Mouse (Mus musculus): Measurements from ENCODE around the gene 2510039O18Rik. TPM values are rescaled to one million over a fixed set of nuclear protein-coding genes. Genes with fewer than 3 reads are reported as not detected.

The 2510039O18Rik gene
- total RNA-seq, 2 experiments from 2014 or later = 28.6 to 45.4 TPM

- no peak for ATAC-seq (replicated peaks; ENCODE audit: poor library complexity, severe bottlenecking)
Measured at GRCm38 (mm10) chr4:147935904-147936303, 4.8 kb upstream of the 2510039O18Rik start.

- ATAC-seq (replicated peaks; ENCODE audit: poor library complexity, severe bottlenecking) = peak; percentile 57
Measured at GRCm38 (mm10) chr4:147936331-147936954, 4.3 kb upstream of the 2510039O18Rik start, which contains the start of gene Plod1. Gene Plod1, minus strand, starts transcription at chr4:147936767.

- ATAC-seq (replicated peaks; ENCODE audit: poor library complexity, severe bottlenecking) = no peak
Measured at GRCm38 (mm10) chr4:147937021-147937420, 3.7 kb upstream of the 2510039O18Rik start.

DNA sequence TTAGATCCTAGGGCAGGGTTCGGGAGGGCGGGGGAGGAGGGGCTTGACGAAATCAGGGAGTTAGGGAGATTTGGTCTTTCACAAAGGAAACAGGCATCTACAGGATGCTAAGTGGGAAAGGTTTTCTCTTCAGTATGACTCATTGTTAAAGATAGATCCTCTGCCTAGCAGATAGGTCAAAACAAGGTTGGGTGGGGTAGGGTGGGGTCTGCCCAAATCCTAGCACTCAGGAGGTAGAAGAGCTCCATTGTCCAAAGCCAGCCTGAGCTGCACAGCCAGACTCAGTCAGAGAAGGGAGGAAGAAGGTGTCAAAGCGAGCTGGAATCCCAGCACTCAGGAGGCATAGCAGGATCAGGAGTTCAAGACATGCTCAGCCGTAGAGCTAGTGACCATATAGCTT is 3.2 kb upstream of the 2510039O18Rik start:
- ATAC-seq (replicated peaks; ENCODE audit: poor library complexity, severe bottlenecking) = no peak

- ATAC-seq (replicated peaks; ENCODE audit: poor library complexity, severe bottlenecking) = 0 out of 2 replicates have a peak, but pooled peaks have one; percentile 3
Measured at GRCm38 (mm10) chr4:147938148-147939096, 2.3 kb upstream of the 2510039O18Rik start.

GRCm38 (mm10) chr4:147940111-147940510 is 584 bp upstream of the 2510039O18Rik start:
- ATAC-seq (replicated peaks; ENCODE audit: poor library complexity, severe bottlenecking) = no peak

- peak; percentile 10 for ATAC-seq (replicated peaks; ENCODE audit: poor library complexity, severe bottlenecking)
Measured at GRCm38 (mm10) chr4:147941045-147942020, 638 bp downstream of the 2510039O18Rik start.

DNA sequence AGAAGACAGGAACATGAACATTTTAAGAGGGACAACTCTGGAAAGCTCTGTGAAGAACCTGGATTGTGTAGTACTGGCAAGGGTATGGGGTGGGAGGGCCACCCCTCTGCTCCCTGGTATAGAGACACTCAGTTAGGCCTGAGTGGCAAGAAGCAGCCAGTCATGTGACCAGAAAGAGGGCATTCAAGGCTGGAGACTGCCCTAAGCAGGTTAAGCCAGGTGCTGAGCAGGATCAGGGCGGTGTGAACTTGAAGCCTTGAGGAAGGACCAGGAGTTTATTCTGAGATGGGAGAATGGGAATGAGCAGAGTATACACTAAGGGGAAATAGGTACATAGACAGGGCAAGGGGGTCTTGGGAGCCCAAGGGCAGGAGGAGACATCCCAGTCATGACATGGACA is 2.3 kb downstream of the 2510039O18Rik start:
- ATAC-seq (replicated peaks; ENCODE audit: poor library complexity, severe bottlenecking) = no peak

DNA sequence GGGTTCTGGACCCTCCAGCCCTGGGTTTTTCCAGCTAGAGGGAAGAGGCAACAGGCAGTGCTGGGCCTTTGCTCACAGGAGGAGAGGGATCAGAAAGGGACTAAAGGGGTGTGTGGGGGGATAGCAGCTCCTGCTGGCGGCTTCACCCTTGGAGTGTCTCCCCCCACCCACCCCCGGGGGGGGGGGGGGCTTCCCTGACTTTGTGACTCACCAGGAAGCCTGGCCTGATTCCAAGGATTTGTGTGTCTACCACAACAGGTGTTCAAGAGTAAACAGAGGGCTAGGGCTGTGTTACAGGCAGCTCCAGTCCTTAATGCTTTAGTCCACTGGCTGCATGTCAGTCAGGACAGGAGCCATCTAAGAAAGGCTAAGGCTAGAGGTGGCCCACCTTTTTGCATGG is 6.8 kb downstream of the 2510039O18Rik start:
- no peak for ATAC-seq (replicated peaks; ENCODE audit: poor library complexity, severe bottlenecking)

DNA sequence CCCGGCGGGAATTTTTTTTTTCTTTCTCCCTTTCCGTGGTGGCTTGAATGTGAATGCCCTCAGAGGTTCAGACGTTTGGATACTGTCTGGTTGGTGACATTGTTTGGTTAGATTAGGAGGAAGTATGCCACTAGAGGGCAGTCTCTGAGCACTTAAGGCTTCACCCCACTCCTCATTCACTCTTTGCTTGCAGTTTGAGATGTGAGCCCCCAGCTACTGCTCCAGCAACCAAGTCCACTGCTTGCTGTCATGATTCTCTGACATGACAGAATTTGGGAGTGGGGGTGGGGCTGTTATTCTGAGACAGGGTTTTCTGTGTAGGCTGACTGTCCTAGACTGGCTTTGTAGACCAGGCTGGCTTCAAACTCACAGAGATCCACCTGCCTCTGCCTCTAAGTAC is 12.9 kb downstream of the 2510039O18Rik start:
- ATAC-seq (replicated peaks; ENCODE audit: poor library complexity, severe bottlenecking) = peak; percentile 92

DNA sequence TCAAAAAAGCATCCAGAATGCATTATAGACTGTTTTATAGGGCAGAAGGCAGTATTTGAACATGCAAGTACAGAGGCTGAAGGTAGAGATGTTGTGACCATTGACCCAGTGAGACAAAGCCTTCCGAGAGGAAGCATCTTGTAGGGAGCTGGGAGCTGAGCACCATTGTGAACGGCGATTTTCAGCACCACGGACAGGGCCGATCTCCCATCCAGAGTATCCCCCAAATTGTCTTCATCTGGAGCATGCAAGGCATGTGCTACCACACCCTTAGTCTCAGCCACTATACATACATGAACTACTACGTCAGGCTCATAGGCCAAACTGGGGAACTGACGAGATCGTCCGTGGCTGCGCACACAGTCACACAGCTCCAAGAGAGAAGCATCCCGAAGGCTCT is 16.4 kb downstream of the 2510039O18Rik start:
- peak; percentile 58 for ATAC-seq (replicated peaks; ENCODE audit: poor library complexity, severe bottlenecking)

DNA sequence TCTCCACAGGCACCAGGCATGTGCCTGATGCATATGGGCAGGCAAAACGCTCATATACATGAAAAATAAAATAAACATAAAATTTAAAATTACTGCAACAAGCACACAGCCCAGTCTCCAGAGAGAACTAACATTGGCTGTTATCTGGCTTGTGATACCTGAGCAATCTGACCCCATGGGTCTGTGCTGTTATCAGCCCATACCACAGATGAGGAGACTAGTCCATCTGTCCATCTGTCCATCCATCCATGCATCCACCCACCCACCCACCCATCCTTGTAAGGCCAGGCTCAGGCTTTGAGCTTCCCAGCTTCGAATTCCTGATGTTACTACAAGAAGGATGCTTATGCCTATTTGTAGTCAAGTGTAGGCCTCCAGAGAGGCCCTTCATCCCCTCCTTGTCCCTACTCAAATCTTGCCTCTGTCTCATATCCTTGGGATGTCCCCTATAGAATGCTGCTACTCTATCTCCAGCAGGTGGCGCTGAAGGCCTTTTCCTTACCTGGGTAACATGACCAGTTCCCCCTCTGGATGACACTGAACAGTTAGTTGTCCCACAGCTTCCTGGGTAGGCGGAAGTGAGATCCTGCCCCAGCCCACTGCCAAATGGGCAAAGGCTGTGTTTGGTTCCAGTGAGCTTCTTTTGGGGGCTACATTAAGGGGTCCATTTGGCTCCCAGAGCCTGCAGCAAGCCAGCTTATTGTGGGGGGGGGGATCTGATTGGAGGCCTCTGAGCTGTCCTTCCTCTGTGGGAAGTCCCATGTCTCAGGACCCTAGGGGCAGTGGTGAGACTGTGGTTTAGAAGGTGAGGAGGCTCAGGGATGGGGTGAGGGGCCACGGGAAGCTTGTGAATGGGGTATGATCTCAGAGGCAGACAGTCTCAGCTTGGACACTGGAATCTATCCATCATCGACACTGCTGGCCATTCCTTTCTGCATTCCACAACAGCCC is 19.5 kb downstream of the 2510039O18Rik start:
- peak; percentile 96 for ATAC-seq (replicated peaks; ENCODE audit: poor library complexity, severe bottlenecking)

DNA sequence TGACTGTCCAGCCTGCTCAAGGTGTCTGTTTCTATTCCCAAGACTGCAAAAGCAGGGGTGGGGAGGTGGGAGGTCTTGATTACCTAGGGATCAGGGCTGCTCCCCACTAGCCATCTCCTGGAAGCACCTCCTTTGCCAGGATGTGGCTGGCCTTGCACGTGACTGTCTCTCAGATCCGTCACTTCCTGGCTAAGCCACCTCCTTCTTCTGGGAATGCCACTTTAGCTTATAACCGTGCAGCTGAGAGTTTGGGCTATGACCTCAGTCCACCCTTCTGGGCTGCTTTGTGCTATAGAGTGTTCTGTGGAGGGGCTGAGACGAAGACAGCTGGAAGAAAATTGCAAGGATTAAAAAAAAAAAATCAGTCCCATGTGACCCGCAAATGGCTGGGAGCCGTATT is 22.1 kb downstream of the 2510039O18Rik start:
- no peak for ATAC-seq (replicated peaks; ENCODE audit: poor library complexity, severe bottlenecking)

DNA sequence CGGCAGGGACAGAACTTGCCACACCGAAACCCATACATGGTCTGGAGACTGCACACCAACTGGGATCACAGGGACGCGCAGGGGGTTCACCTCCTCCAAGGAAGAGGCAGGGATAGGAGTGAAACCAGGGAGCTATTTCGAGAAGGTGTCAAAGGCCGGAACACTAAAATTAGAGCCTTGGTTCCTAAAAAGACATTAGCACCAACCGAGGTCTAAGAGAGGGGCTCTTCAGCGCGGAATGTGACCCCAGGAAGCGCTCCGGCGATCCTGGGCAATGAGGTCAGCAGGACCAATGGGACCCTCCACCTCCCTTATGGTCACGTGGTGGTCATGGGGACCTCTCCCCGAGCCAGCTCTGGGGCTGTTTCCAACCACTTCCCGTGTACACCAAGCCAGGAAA is 22.9 kb downstream of the 2510039O18Rik start:
- ATAC-seq (replicated peaks; ENCODE audit: poor library complexity, severe bottlenecking) = no peak

DNA sequence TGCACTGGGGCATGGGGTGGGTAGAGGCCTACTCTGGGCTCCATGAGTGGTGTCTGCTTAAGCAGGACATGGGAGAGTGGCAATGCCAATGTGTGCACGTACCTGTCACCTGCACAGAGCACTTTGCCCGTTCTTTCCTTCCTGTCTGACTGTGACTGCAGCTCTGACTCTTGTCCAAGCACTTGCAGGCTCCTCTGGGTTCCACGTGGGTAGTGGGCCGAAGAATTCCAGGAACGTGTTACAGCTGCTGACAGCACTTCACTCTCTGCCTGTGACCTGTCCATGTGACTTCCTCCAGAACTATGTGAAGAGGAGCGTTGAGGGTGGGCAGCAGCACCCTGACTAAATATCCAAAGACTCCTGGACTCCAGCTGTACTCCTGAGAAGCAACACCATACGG is 25.0 kb downstream of the 2510039O18Rik start:
- no peak for ATAC-seq (replicated peaks; ENCODE audit: poor library complexity, severe bottlenecking)

GRCm38 (mm10) chr4:147968816-147969215 is 28.1 kb downstream of the 2510039O18Rik start:
- no peak for ATAC-seq (replicated peaks; ENCODE audit: poor library complexity, severe bottlenecking)

DNA sequence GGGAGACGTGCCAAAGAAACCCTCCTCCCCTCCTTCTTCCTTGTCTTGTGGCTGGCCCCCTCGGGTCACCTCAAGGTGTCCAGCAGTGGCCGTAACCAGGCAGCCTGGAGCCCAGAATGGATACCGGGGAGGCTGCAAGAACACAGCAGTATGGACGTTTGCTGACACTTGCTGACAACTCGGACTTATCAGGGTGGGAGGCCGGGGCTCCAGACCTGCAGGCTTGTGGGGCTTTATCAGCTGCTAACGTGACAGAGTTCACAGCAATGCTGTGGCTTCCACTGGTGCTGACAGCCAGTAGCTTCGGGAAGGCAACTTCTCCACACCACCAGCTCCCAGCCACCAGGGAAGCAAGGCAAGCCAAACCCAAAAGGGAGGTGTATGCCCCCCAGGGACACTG is 28.6 kb downstream of the 2510039O18Rik start:
- ATAC-seq (replicated peaks; ENCODE audit: poor library complexity, severe bottlenecking) = no peak

- no peak for ATAC-seq (replicated peaks; ENCODE audit: poor library complexity, severe bottlenecking)
Measured at GRCm38 (mm10) chr4:147976237-147976636, 35.5 kb downstream of the 2510039O18Rik start.

GRCm38 (mm10) chr4:147977726-147978125 is 37.0 kb downstream of the 2510039O18Rik start:
- no peak for ATAC-seq (replicated peaks; ENCODE audit: poor library complexity, severe bottlenecking)

Measured in granulocyte monocyte progenitor cell, adult 5-6 weeks (primary cell).